Comparison of ENCODE assay signal across 8 mouse cellular contexts in genomic region chr17:45663106-45663919, GRCm38 (mm10). TPM values are rescaled to one million over a fixed set of nuclear protein-coding genes. Genes with fewer than 3 reads are reported as not detected.
DNase-seq lines count a peak whose midpoint lies in the region; ATAC-seq and TF ChIP-seq lines count a peak whose summit lies in the region.

No protein-coding gene starts in this region.

- peak; percentile 97 for TF ChIP-seq CTCF in kidney, postnatal 0 days (IDR thresholded peaks at IDR 0.05; ENCODE audit: low read depth)
- TF ChIP-seq CTCF in liver, adult 2 months (IDR thresholded peaks at IDR 0.05; ENCODE audit: low read depth, low read length) = peak; percentile 96

- peak; percentile 86 for DNase-seq in A20 (ENCODE audit: low read depth, low spot score)
- DNase-seq in adrenal gland, postnatal 4 days (ENCODE audit: low spot score in 2 of 2) = peak; percentile 53 to 63
- peak; percentile 70 for DNase-seq in embryonic facial prominence, embryonic 14.5 days (ENCODE audit: low spot score)
- peak; percentile 73 for DNase-seq in kidney, postnatal 0 days (ENCODE audit: low spot score)
- peak; percentile 19 for DNase-seq in liver, adult 2 months (ENCODE audit: extremely low read depth, low read depth, low spot score)
- DNase-seq in natural killer cell, adult 2 months (ENCODE audit: low spot score in 2 of 2) = peak; percentile 58 to 77

- TF ChIP-seq POLR2A in liver, adult 2 months (IDR thresholded peaks at IDR 0.05; ENCODE audit: extremely low read depth, insufficient read depth, low read length) = no peak

- peaks cover 70% of the 10 kb centered on the region for H3K36me3 ChIP-seq in embryonic facial prominence, embryonic 14.5 days (ENCODE audit: control insufficient read depth, insufficient read depth, low read length)
- H3K36me3 ChIP-seq in heart, embryonic 14.5 days (ENCODE audit: control insufficient read depth, insufficient read depth, low read length) = peaks cover 50% of the 10 kb centered on the region
- peaks cover 31% of the 10 kb centered on the region for H3K36me3 ChIP-seq in kidney, postnatal 0 days (ENCODE audit: insufficient read depth, low read length)
- H3K36me3 ChIP-seq in liver, adult 2 months (ENCODE audit: control insufficient read depth, insufficient read depth, low read length) = peaks cover 3% of the 10 kb centered on the region; the same call in 1 of the 2 replicates
- peaks cover 8% of the 10 kb centered on the region; the same call in 1 of the 2 replicates for H3K36me3 ChIP-seq in stomach, embryonic 16.5 days (ENCODE audit: control insufficient read depth, insufficient read depth, low read length)

- no peaks in the 10 kb centered on the region for H3K79me2 ChIP-seq in liver, adult 2 months (ENCODE audit: control insufficient read depth, insufficient read depth, low read length)

- H3K27me3 ChIP-seq in embryonic facial prominence, embryonic 14.5 days (replicated peaks; ENCODE audit: control insufficient read depth, insufficient read depth, low read length) = no peaks in the 10 kb centered on the region
- H3K27me3 ChIP-seq in heart, embryonic 14.5 days (ENCODE audit: control insufficient read depth, insufficient read depth, low read length) = no peaks in the 10 kb centered on the region
- no peaks in the 10 kb centered on the region for H3K27me3 ChIP-seq in kidney, postnatal 0 days (ENCODE audit: insufficient read depth, low read length)
- no peaks in the 10 kb centered on the region for H3K27me3 ChIP-seq in liver, adult 2 months (ENCODE audit: control insufficient read depth, insufficient read depth, low read length)
- no peaks in the 10 kb centered on the region for H3K27me3 ChIP-seq in stomach, embryonic 16.5 days (ENCODE audit: control insufficient read depth, insufficient read depth, low read length)

- 32% methylated on average over 27 of the region's 27 CpGs for WGBS in embryonic facial prominence, embryonic 14.5 days
- 29% methylated on average over 27 of the region's 27 CpGs for WGBS in heart, embryonic 14.5 days
- WGBS in kidney, postnatal 0 days = 35% methylated on average over 27 of the region's 27 CpGs
- WGBS in liver, adult 2 months = 52% methylated on average over 27 of the region's 27 CpGs
- 27% methylated on average over 27 of the region's 27 CpGs for WGBS in stomach, embryonic 16.5 days

- peak; percentile 62 for ATAC-seq in embryonic facial prominence, embryonic 14.5 days (ENCODE audit: low read depth)
- no peak for ATAC-seq in heart, embryonic 14.5 days (ENCODE audit: insufficient number of reproducible peaks, insufficient read depth, low FRiP score, low read depth)
- peak; percentile 62 for ATAC-seq in kidney, postnatal 0 days (replicated peaks; ENCODE audit: low FRiP score, low read depth)
- peak; percentile 18; the same call in 1 of the 2 replicates for ATAC-seq in stomach, embryonic 16.5 days (ENCODE audit: insufficient read depth, low FRiP score)

- no peaks in the 10 kb centered on the region for H3K4me1 ChIP-seq in embryonic facial prominence, embryonic 14.5 days (ENCODE audit: control insufficient read depth, insufficient read depth, low read length)
- H3K4me1 ChIP-seq in heart, embryonic 14.5 days (ENCODE audit: control insufficient read depth in 2 of 2, insufficient read depth in 2 of 2, low read length in 2 of 2) = no peaks in the 10 kb centered on the region
- no peaks in the 10 kb centered on the region; the same call in 1 of the 2 replicates for H3K4me1 ChIP-seq in kidney, postnatal 0 days (replicated peaks; ENCODE audit: insufficient read depth, low read length)
- H3K4me1 ChIP-seq in liver, adult 2 months (ENCODE audit: control insufficient read depth, insufficient read depth, low read length) = no peaks in the 10 kb centered on the region
- H3K4me1 ChIP-seq in stomach, embryonic 16.5 days (ENCODE audit: control insufficient read depth, insufficient read depth, low read length) = no peaks in the 10 kb centered on the region

- H3K4me3 ChIP-seq in embryonic facial prominence, embryonic 14.5 days (ENCODE audit: low read depth, low read length) = no peak overlapping the region
- H3K4me3 ChIP-seq in heart, embryonic 14.5 days (ENCODE audit: control insufficient read depth in 1 of 2, insufficient read depth in 1 of 2, low read depth in 1 of 2, low read length in 2 of 2) = 0 out of 4 replicates have a peak overlapping the region, but pooled peaks of 1 of the 2 experiments have one; percentile 8
- no peak overlapping the region for H3K4me3 ChIP-seq in kidney, postnatal 0 days (replicated peaks; ENCODE audit: low read depth, low read length)
- H3K4me3 ChIP-seq in liver, adult 2 months (ENCODE audit: insufficient read depth, low read depth, low read length) = no peak overlapping the region
- no peak overlapping the region for H3K4me3 ChIP-seq in stomach, embryonic 16.5 days (replicated peaks; ENCODE audit: low read length)

- 0 out of 2 replicates have a peak overlapping the region, but pooled peaks have one; percentile 18 for H3K4me2 ChIP-seq in embryonic facial prominence, embryonic 14.5 days (ENCODE audit: low read depth, low read length)
- H3K4me2 ChIP-seq in heart, embryonic 14.5 days (ENCODE audit: low read length) = peak overlapping the region; percentile 44
- H3K4me2 ChIP-seq in kidney, postnatal 0 days (ENCODE audit: low read length) = peak overlapping the region; percentile 41; the same call in 1 of the 2 replicates
- H3K4me2 ChIP-seq in stomach, embryonic 16.5 days (ENCODE audit: low read depth, low read length) = peak overlapping the region; percentile 33; the same call in 1 of the 2 replicates

- H3K9ac ChIP-seq in embryonic facial prominence, embryonic 14.5 days (ENCODE audit: low read depth, low read length) = peak overlapping the region; percentile 46; the same call in 1 of the 2 replicates
- 0 out of 2 replicates have a peak overlapping the region, but pooled peaks have one; percentile 9 for H3K9ac ChIP-seq in heart, embryonic 14.5 days (ENCODE audit: low read length)
- no peak overlapping the region for H3K9ac ChIP-seq in kidney, postnatal 0 days (ENCODE audit: low read depth, low read length)
- H3K9ac ChIP-seq in liver, adult 2 months (ENCODE audit: low read depth, low read length) = no peak overlapping the region
- H3K9ac ChIP-seq in stomach, embryonic 16.5 days (ENCODE audit: low read length) = no peak overlapping the region

- no peak overlapping the region for H3K27ac ChIP-seq in embryonic facial prominence, embryonic 14.5 days (replicated peaks; ENCODE audit: low read depth, low read length)
- no peak overlapping the region for H3K27ac ChIP-seq in heart, embryonic 14.5 days (replicated peaks in 1 of 2; ENCODE audit: control insufficient read depth in 1 of 2, insufficient read depth in 1 of 2, low read depth in 2 of 2, low read length in 2 of 2)
- no peak overlapping the region for H3K27ac ChIP-seq in kidney, postnatal 0 days
- no peak overlapping the region for H3K27ac ChIP-seq in liver, adult 2 months (replicated peaks; ENCODE audit: insufficient read depth, low read depth, low read length)
- no peak overlapping the region for H3K27ac ChIP-seq in stomach, embryonic 16.5 days (ENCODE audit: low read length)

- no peaks in the 10 kb centered on the region for H3K9me3 ChIP-seq in embryonic facial prominence, embryonic 14.5 days (ENCODE audit: control insufficient read depth, low read length)
- no peaks in the 10 kb centered on the region for H3K9me3 ChIP-seq in heart, embryonic 14.5 days (ENCODE audit: control insufficient read depth, low read length)
- no peaks in the 10 kb centered on the region for H3K9me3 ChIP-seq in kidney, postnatal 0 days (replicated peaks; ENCODE audit: low read length)
- no peaks in the 10 kb centered on the region for H3K9me3 ChIP-seq in stomach, embryonic 16.5 days (replicated peaks; ENCODE audit: control insufficient read depth, low read length)

RNA-seq across cellular contexts. Expression of gene Capn11, which starts 4.2 kb away (rescaled TPM):
- 1 to 10 TPM in 1 of 2 experiments, not detected in 1; 2.2 TPM for total RNA-seq in adrenal gland, postnatal 4 days (2021)
- 0.83 TPM in 1 of 2 replicates, not detected in the other for polyA plus RNA-seq in embryonic facial prominence, embryonic 14.5 days (2014; fragmentation: Nextera tagmentation; extraction: Ambion mirVana)
- polyA plus RNA-seq in heart, embryonic 14.5 days (2014; fragmentation: Nextera tagmentation; extraction: Ambion mirVana) = 0.12 TPM in 1 of 2 replicates, not detected in the other
- polyA plus RNA-seq in kidney, postnatal 0 days (2015; fragmentation: Nextera tagmentation; extraction: Ambion mirVana) = 0.17 TPM in 1 of 2 replicates, not detected in the other
- 0.13 TPM in 1 of 2 replicates, not detected in the other for total RNA-seq in liver, adult 2 months (2014; rRNA removed)
- 0.02 TPM in 1 of 2 replicates, not detected in the other for polyA plus RNA-seq in liver, adult 2 months (2012; rRNA removed)
- polyA plus RNA-seq in stomach, embryonic 16.5 days (2015; fragmentation: Nextera tagmentation; extraction: Ambion mirVana) = 0.36 and 0.45 TPM in 2 replicates

RNA-seq across cellular contexts. Expression of gene Mrpl14, which starts 22.8 kb away (rescaled TPM):
- 100 to 1,000 TPM in 1 of 2 experiments, 10 to 100 TPM in 1; 95.6 to 103 TPM for total RNA-seq in adrenal gland, postnatal 4 days (2021)
- 146 and 148 TPM in 2 replicates for polyA plus RNA-seq in embryonic facial prominence, embryonic 14.5 days (2014; fragmentation: Nextera tagmentation; extraction: Ambion mirVana)
- polyA plus RNA-seq in heart, embryonic 14.5 days (2014; fragmentation: Nextera tagmentation; extraction: Ambion mirVana) = 148 and 155 TPM in 2 replicates
- 148 and 160 TPM in 2 replicates for polyA plus RNA-seq in kidney, postnatal 0 days (2015; fragmentation: Nextera tagmentation; extraction: Ambion mirVana)
- 86.3 and 111 TPM in 2 replicates for total RNA-seq in liver, adult 2 months (2014; rRNA removed)
- 224 and 259 TPM in 2 replicates for polyA plus RNA-seq in liver, adult 2 months (2012; rRNA removed)
- polyA plus RNA-seq in stomach, embryonic 16.5 days (2015; fragmentation: Nextera tagmentation; extraction: Ambion mirVana) = 142 and 152 TPM in 2 replicates

RNA-seq across cellular contexts. Expression of gene Tmem63b, which starts 23.4 kb away (rescaled TPM):
- 10 to 100 TPM; 49.5 to 57.6 TPM for total RNA-seq in adrenal gland, postnatal 4 days (2021)
- 30.4 and 32.9 TPM in 2 replicates for polyA plus RNA-seq in embryonic facial prominence, embryonic 14.5 days (2014; fragmentation: Nextera tagmentation; extraction: Ambion mirVana)
- polyA plus RNA-seq in heart, embryonic 14.5 days (2014; fragmentation: Nextera tagmentation; extraction: Ambion mirVana) = 31.2 and 32.4 TPM in 2 replicates
- polyA plus RNA-seq in kidney, postnatal 0 days (2015; fragmentation: Nextera tagmentation; extraction: Ambion mirVana) = 29.6 and 32.7 TPM in 2 replicates
- total RNA-seq in liver, adult 2 months (2014; rRNA removed) = 23.0 and 35.4 TPM in 2 replicates
- 98.6 and 99.2 TPM in 2 replicates for polyA plus RNA-seq in liver, adult 2 months (2012; rRNA removed)
- 33.6 and 34.4 TPM in 2 replicates for polyA plus RNA-seq in stomach, embryonic 16.5 days (2015; fragmentation: Nextera tagmentation; extraction: Ambion mirVana)

Comparison
In these comparisons a context has a peak if more than half of its experiments do, and no peak if none do; other contexts are left out.
1. DNase-seq: peak in every context shown above with its lines; median percentile 86 in A20; 73 in kidney, postnatal 0 days; 70 in embryonic facial prominence, embryonic 14.5 days; 68 in natural killer cell, adult 2 months; 58 in adrenal gland, postnatal 4 days; 19 in liver, adult 2 months.
2. H3K9ac ChIP-seq: peak in embryonic facial prominence, embryonic 14.5 days (single experiment) and heart, embryonic 14.5 days (single experiment); none in kidney, postnatal 0 days (single experiment), liver, adult 2 months (single experiment) and stomach, embryonic 16.5 days (single experiment).
3. Peak in every context shown above with its lines, with median percentiles within 50 percentile points of each other: H3K4me2 ChIP-seq.